Mouse (Mus musculus): ENCODE results near the gene Ino80e.

DNA sequence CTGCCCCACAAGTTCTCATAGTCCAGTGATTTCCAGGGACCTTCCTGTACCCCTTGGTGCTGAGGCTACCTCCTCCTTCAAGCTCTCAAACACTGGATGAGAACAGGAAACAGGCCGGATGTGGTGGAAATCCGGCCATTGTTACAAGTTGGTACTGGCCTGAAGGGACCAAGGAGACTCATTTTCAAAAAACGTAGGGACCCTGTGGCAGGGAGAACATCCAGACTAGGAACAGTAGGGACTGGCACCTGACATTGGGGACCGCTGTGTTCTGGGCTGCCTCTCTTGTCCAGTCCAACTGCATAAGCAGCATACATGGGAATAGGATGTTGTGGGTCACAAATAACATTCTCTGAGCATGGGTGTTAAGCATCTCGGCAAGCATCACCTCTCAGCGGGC is 18.9 kb upstream of the Ino80e start:
- TF ChIP-seq POLR2A (IDR thresholded peaks at IDR 0.05; ENCODE audit: low read depth, low read length) (no peak), EP300 (IDR thresholded peaks at IDR 0.05; ENCODE audit: low read length) (no peak), PAX5 (IDR thresholded peaks at IDR 0.05; ENCODE audit: low read length) (no peak), CTCF (conservative IDR thresholded peaks at IDR 0.05 in 1 of 2, IDR thresholded peaks at IDR 0.05 in 1 of 2; ENCODE audit: low read depth in 2 of 2, low read length in 2 of 2) (no peak)
